Mouse (Mus musculus): ENCODE measurements around the gene Zap70.

- no peak for TF ChIP-seq CTCF (IDR thresholded peaks at IDR 0.05; ENCODE audit: borderline replicate concordance, insufficient read depth, low read length)
- no peak for TF ChIP-seq POLR2A (IDR thresholded peaks at IDR 0.05; ENCODE audit: low read depth, low read length)
These were observed 1.2 kb upstream of the Zap70 start for GRCm38 (mm10) chr1:36760401-36760800.

Measured in embryonic fibroblast, embryonic 13.5 days (primary cell).